Mouse (Mus musculus) stomach, postnatal 0 days (tissue): ENCODE measurements around the gene Tmem127.

Experiments used
- CTCF ChIP-seq: IDR thresholded peaks from 2 replicates; pipeline ENCODE4 v1.5.1; 2016; ENCODE audit warnings: antibody characterized with exemption, low read depth, mild to moderate bottlenecking, moderate library complexity
- EP300 ChIP-seq: optimal IDR thresholded peaks from 2 replicates; pipeline ENCODE3; 2016; ENCODE audit warnings: antibody characterized with exemption

DNA sequence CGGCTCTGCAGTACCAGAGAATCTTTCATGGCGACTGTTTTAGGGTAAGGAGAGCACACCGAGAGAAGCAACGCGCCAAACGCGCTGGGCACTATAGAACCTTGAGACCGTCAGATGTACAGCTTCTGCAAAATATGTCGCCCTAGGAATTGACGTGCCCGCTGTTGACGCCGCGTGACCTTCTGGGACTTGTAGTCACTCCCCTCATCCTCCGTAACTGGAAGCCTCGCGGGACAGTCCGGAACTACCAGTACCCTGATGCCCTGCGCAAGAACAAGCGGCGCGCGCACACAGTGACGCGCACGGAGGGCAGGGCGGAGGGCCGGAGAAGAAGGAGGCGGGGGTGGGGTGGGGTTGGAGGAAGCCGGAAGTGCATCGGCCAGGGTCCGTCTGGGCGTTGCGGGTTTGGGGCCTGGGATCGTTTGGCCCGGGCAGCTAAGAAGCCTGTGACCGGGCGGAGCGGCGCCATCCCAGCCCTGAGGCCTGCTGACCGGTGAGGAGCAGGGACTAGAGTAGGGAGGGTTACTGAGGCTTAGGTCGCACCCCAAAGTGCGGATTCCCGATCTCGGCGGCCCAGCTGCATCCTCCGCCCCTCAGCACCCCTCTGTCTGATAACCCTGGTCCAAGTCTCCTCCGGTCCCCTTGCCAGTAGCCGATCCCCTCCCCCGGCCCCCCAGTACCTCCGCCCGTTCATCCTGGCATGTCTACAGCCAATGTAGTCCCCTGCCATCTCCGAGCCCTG, at the start of gene Tmem127, which contains the start of gene Ciao1:
- no peak for TF ChIP-seq CTCF
- TF ChIP-seq EP300, result no peak
